Mouse (Mus musculus): ENCODE results near the gene Serpina3a. TPM values are rescaled to one million over a fixed set of nuclear protein-coding genes. Genes with fewer than 3 reads are reported as not detected.
A peak's percentile ranks its signal among the peaks of the same experiment; 100 is the strongest.

The Serpina3a gene
- polyA plus RNA-seq, 1 experiment from 2014 or later: not detected

DNA sequence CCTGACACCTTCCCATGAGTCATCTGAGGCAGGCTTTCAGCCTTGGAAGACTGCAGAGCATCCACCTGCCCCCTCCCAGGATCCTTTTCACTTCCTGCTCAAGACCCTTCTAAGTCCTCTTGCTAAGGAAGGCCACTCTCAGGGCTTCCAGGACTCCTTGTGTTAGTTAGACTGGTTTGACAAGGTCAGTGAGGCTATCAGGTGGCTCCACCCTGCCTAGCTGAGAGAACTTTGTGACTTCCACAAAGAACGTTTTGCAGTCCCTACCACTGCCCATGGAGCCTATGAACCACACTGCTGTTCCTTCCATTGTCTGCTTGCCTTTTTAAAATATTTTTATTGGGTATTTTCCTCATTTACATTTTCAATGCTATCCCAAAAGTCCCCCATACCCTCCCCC is 40.8 kb upstream of the Serpina3a start:
- H3K9me3 ChIP-seq (ENCODE audit: low read length): no peaks in the 10 kb centered on the region
- 29% methylated on average over 1 of the region's 1 CpGs for WGBS (ENCODE audit: insufficient replicate concordance)
- H3K4me1 ChIP-seq (ENCODE audit: insufficient read depth): peaks cover 6% of the 10 kb centered on the region; the same call in 1 of the 2 replicates
- no peak for TF ChIP-seq EP300 (IDR thresholded peaks at IDR 0.05; ENCODE audit: low read depth)
- no peak for TF ChIP-seq CTCF (IDR thresholded peaks at IDR 0.05; ENCODE audit: low read depth)
- no peak for DNase-seq
- H3K36me3 ChIP-seq (replicated peaks; ENCODE audit: insufficient read depth, low read length): no peaks in the 10 kb centered on the region
- no peak overlapping the region for H3K27ac ChIP-seq (ENCODE audit: low read depth)
- H3K4me3 ChIP-seq (ENCODE audit: low read depth, low read length): no peak overlapping the region
- ATAC-seq: no peak
- H3K27me3 ChIP-seq (ENCODE audit: insufficient read depth, low read length): no peaks in the 10 kb centered on the region
- H3K9ac ChIP-seq (replicated peaks): no peak overlapping the region
- H3K4me2 ChIP-seq (ENCODE audit: low read depth, low read length): no peak overlapping the region

DNA sequence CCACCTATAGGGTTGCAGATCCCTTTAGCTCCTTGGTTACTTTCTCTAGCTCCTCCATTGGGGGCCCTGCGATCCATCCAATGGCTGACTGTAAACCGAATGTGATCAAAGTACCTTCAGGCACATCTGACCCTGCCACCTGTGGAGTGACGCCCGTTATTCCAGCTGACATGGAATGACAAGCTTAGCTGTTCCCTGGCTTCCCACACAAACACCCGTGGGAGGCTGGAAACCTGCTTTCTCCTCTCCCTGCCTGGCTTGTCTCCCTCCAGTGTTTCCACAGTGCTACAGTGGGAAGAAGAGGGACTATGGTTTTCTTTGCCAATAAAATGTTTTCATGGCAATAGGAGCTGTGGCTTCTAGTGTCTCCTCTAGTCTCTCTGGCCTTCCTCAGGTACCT is 40.2 kb upstream of the Serpina3a start:
- no peak for ATAC-seq
- DNase-seq: no peak
- Histone ChIP-seq H3K9me3 (ENCODE audit: low read length) (no peaks in the 10 kb centered on the region), H3K4me2 (ENCODE audit: low read depth, low read length) (no peak overlapping the region), H3K27me3 (ENCODE audit: insufficient read depth, low read length) (no peaks in the 10 kb centered on the region), H3K27ac (ENCODE audit: low read depth) (no peak overlapping the region), H3K4me3 (ENCODE audit: low read depth, low read length) (no peak overlapping the region), H3K9ac (replicated peaks) (no peak overlapping the region), H3K36me3 (replicated peaks; ENCODE audit: insufficient read depth, low read length) (no peaks in the 10 kb centered on the region), H3K4me1 (ENCODE audit: insufficient read depth) (peaks cover 5% of the 10 kb centered on the region; the same call in 1 of the 2 replicates)
- 62% methylated on average over 5 of the region's 5 CpGs for WGBS (ENCODE audit: insufficient replicate concordance)
- TF ChIP-seq CTCF (IDR thresholded peaks at IDR 0.05; ENCODE audit: low read depth) (no peak), EP300 (IDR thresholded peaks at IDR 0.05; ENCODE audit: low read depth) (no peak)

DNA sequence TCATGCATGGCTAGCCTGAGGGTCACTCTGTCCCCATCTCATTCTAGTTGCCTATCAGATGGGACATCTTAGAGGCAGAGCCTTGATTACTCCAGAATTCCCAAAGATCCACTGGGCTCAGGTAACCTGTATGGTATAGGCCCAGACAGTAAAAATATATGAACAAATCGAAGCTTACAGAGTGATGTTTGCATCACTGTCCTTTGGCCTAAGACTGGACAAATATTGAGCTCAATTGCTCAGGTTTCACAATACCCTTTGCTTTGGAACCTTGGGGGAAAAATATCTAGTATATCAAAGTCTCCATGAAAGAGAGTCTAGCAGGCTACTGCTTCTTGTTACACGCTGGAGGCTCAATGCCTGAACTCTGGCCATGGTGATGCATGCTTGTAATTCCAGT is 22.4 kb upstream of the Serpina3a start:
- 44% methylated on average over 2 of the region's 2 CpGs for WGBS (ENCODE audit: insufficient replicate concordance)
- no peaks in the 10 kb centered on the region for H3K27me3 ChIP-seq (ENCODE audit: insufficient read depth, low read length)
- DNase-seq (no peak), ATAC-seq (peak; percentile 78)
- H3K4me3 ChIP-seq (ENCODE audit: low read depth, low read length): no peak overlapping the region
- no peaks in the 10 kb centered on the region for H3K9me3 ChIP-seq (ENCODE audit: low read length)
- no peak overlapping the region for H3K9ac ChIP-seq (replicated peaks)
- H3K36me3 ChIP-seq (replicated peaks; ENCODE audit: insufficient read depth, low read length): no peaks in the 10 kb centered on the region
- TF ChIP-seq CTCF (IDR thresholded peaks at IDR 0.05; ENCODE audit: low read depth) (no peak), EP300 (IDR thresholded peaks at IDR 0.05; ENCODE audit: low read depth) (peak; percentile 36; the same call in 1 of the 2 replicates)
- H3K27ac ChIP-seq (ENCODE audit: low read depth): peak overlapping the region; percentile 55
- no peak overlapping the region for H3K4me2 ChIP-seq (ENCODE audit: low read depth, low read length)
- 0 out of 2 replicates have a peak, but pooled peaks cover 3% of the 10 kb centered on the region for H3K4me1 ChIP-seq (ENCODE audit: insufficient read depth)

DNA sequence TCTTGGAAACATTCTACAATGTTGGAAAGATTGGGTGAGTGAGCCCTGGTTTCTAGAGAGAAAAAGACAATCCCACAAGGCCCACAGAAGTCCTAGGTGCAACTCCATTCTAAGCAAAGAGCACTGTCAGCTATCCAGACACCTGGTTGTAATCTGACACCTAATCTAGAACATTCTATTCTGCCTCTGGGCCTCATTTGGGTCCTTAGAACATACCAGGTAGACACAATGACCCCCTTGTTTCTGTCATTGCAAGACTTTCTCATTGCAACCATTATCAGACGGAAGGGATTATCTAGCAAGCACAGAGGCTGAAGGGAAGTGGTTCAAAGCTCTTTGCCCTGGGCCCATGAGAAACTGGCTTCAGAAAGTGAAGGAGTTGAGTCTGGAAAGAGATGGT is 21.2 kb upstream of the Serpina3a start:
- Histone ChIP-seq H3K4me1 (ENCODE audit: insufficient read depth) (0 out of 2 replicates have a peak, but pooled peaks cover 3% of the 10 kb centered on the region), H3K4me3 (ENCODE audit: low read depth, low read length) (no peak overlapping the region), H3K27ac (ENCODE audit: low read depth) (no peak overlapping the region), H3K9me3 (ENCODE audit: low read length) (no peaks in the 10 kb centered on the region), H3K9ac (replicated peaks) (no peak overlapping the region), H3K4me2 (ENCODE audit: low read depth, low read length) (no peak overlapping the region), H3K27me3 (ENCODE audit: insufficient read depth, low read length) (no peaks in the 10 kb centered on the region), H3K36me3 (replicated peaks; ENCODE audit: insufficient read depth, low read length) (no peaks in the 10 kb centered on the region)
- no peak for DNase-seq
- TF ChIP-seq EP300 (IDR thresholded peaks at IDR 0.05; ENCODE audit: low read depth) (no peak), CTCF (IDR thresholded peaks at IDR 0.05; ENCODE audit: low read depth) (no peak)
- ATAC-seq: no peak
- WGBS (ENCODE audit: insufficient replicate concordance): 79% methylated on average over 1 of the region's 1 CpGs

DNA sequence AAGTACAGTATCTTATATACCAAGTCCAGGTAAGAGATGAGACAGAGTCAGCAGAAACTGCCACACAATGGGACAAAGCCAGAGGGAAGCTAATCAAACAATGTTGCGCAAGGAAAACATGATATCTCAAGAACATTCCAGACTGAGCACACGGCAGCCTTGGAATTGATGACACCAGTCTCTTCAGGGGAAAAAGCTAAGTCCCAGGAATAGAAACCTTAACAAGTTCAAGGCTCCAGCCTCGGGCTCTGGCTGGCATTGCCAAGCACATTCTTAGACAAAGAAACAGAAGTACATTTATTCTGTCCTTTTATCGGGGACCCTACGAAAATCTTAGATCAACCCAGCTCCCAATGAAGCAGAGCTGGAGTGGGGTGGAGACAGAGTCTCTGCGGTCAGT is 11.8 kb upstream of the Serpina3a start, which contains the start of gene Serpina5:
TSS of gene Serpina5 (plus strand) at position 346 of the 400 bp plus-strand sequence.
- Histone ChIP-seq H3K4me2 (ENCODE audit: low read depth, low read length) (no peak within 1 kb of the TSS), H3K4me3 (ENCODE audit: low read depth, low read length) (no peak within 1 kb of the TSS), H3K4me1 (ENCODE audit: insufficient read depth) (0 out of 2 replicates have a peak, but pooled peaks cover 2% of the 10 kb centered on the region), H3K9ac (replicated peaks) (no peak within 1 kb of the TSS), H3K27me3 (ENCODE audit: insufficient read depth, low read length) (no peaks in the 10 kb centered on the region), H3K36me3 (replicated peaks; ENCODE audit: insufficient read depth, low read length) (no peaks in the 10 kb centered on the region), H3K27ac (ENCODE audit: low read depth) (no peak within 1 kb of the TSS), H3K9me3 (ENCODE audit: low read length) (no peaks in the 10 kb centered on the region)
- no peak for DNase-seq
- no peak for ATAC-seq
- WGBS (ENCODE audit: insufficient replicate concordance): 74% methylated on average over 6 of the region's 6 CpGs
- TF ChIP-seq EP300 (IDR thresholded peaks at IDR 0.05; ENCODE audit: low read depth) (no peak), CTCF (IDR thresholded peaks at IDR 0.05; ENCODE audit: low read depth) (no peak)

DNA sequence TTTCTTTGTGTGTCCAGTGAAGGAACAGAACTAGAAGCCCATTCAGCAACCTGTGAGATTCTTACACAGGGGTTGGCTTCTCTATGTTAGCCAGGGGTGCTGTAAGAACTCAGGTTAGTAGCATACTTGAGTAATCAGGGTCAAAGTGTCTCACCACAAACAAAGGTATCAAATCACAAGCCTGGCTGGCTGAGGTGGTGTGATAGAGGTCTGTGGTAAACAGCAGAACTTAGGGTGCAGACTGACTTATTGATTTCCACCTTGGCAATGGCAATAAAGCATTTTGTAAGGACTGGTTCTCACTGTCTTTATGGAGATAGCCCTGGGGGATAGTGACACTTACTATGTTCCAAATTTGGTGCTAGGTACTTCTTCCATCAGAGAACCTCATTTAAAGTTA is 6.7 kb upstream of the Serpina3a start:
- peak overlapping the region; percentile 79 for H3K27ac ChIP-seq (ENCODE audit: low read depth)

DNA sequence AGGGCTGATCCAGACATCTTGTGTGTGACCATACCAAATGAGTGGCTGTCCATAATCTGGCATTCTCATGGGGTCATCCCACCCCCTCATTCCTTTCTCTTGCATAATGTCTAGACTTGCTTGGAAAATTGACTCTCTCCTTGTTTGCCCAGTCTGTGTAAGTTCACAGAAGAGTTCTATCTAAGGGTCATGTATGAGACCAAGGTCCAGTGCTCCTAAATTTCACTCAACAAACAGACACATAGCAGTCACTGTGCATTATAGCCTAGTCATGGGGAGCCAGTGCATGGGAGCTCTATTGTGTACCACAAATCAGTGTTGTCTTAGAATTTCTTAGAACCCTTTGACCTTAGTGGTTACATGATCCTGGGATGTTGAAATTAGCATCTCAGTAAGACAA is 5.6 kb upstream of the Serpina3a start:
- no peak overlapping the region for H3K4me2 ChIP-seq (ENCODE audit: low read depth, low read length)
- H3K36me3 ChIP-seq (replicated peaks; ENCODE audit: insufficient read depth, low read length): no peaks in the 10 kb centered on the region
- DNase-seq (no peak), ATAC-seq (peak; percentile 72)
- no peaks in the 10 kb centered on the region for H3K9me3 ChIP-seq (ENCODE audit: low read length)
- no peak overlapping the region for H3K4me3 ChIP-seq (ENCODE audit: low read depth, low read length)
- peak; percentile 26; the same call in 1 of the 2 replicates for TF ChIP-seq EP300 (IDR thresholded peaks at IDR 0.05; ENCODE audit: low read depth)
- no peak for TF ChIP-seq CTCF (IDR thresholded peaks at IDR 0.05; ENCODE audit: low read depth)
- peaks cover 21% of the 10 kb centered on the region for H3K4me1 ChIP-seq (ENCODE audit: insufficient read depth)
- H3K9ac ChIP-seq (replicated peaks): no peak overlapping the region
- no peaks in the 10 kb centered on the region for H3K27me3 ChIP-seq (ENCODE audit: insufficient read depth, low read length)
- H3K27ac ChIP-seq (ENCODE audit: low read depth): peak overlapping the region; percentile 79

More for the DNA sequence above, 6.7 kb upstream of the Serpina3a start:
- no peaks in the 10 kb centered on the region for H3K27me3 ChIP-seq (ENCODE audit: insufficient read depth, low read length)
- no peak for DNase-seq
- TF ChIP-seq CTCF (IDR thresholded peaks at IDR 0.05; ENCODE audit: low read depth) (no peak), EP300 (IDR thresholded peaks at IDR 0.05; ENCODE audit: low read depth) (peak; percentile 22; the same call in 1 of the 2 replicates)
- no peak overlapping the region for H3K4me2 ChIP-seq (ENCODE audit: low read depth, low read length)
- peak; percentile 81 for ATAC-seq
- no peak overlapping the region for H3K4me3 ChIP-seq (ENCODE audit: low read depth, low read length)
- H3K4me1 ChIP-seq (ENCODE audit: insufficient read depth): peaks cover 21% of the 10 kb centered on the region
- no peak overlapping the region for H3K9ac ChIP-seq (replicated peaks)
- H3K9me3 ChIP-seq (ENCODE audit: low read length): no peaks in the 10 kb centered on the region
- no peaks in the 10 kb centered on the region for H3K36me3 ChIP-seq (replicated peaks; ENCODE audit: insufficient read depth, low read length)
